Mouse (Mus musculus) heart, embryonic 16.5 days (tissue): ENCODE results near the gene Zfp593. TPM values are rescaled to one million over a fixed set of nuclear protein-coding genes. Genes with fewer than 3 reads are reported as not detected.
A peak's percentile ranks its signal among the peaks of the same experiment; 100 is the strongest.

ENCODE experiments used
- ATAC-seq: fragments of 200-750 bp; cut with Nextera tagmentation; replicated peaks from 2 replicates; pipeline ENCODE4 v1.8.0; 2017; ENCODE audit warnings: moderate number of reproducible peaks; ENCODE audit not compliant: insufficient read depth, low FRiP score; ENCODE audit errors: extremely low read depth
- H3K27ac ChIP-seq: fragments of 300-500 bp; sonication (generic); 2 replicates; pipeline ENCODE4 v1.5.1; 2014; ENCODE audit warnings: mild to moderate bottlenecking, low read length, control low read depth, moderate library complexity
- H3K27me3 ChIP-seq: fragments of 300-500 bp; sonication (generic); 2 replicates; pipeline ENCODE4 v1.6.1; 2014; ENCODE audit warnings: low read length, mixed read lengths; ENCODE audit not compliant: control insufficient read depth, insufficient read depth
- H3K36me3 ChIP-seq: fragments of 300-500 bp; sonication (generic); 2 replicates; pipeline ENCODE4 v1.6.1; 2014; ENCODE audit not compliant: control insufficient read depth, insufficient read depth
- H3K4me1 ChIP-seq: fragments of 300-500 bp; sonication (generic); 2 replicates; pipeline ENCODE4 v1.6.1; 2014; ENCODE audit warnings: low read length, mixed read lengths; ENCODE audit not compliant: control insufficient read depth, insufficient read depth
- H3K4me2 ChIP-seq: fragments of 300-500 bp; sonication (generic); 2 replicates; pipeline ENCODE4 v1.6.1; 2014; ENCODE audit warnings: low read depth, mild to moderate bottlenecking, control low read depth, low read length
- H3K4me3 ChIP-seq: fragments of 300-500 bp; sonication (generic); 2 replicates; pipeline ENCODE4 v1.5.1; 2014; ENCODE audit warnings: mild to moderate bottlenecking, control low read depth, low read length
- H3K9ac ChIP-seq: fragments of 300-500 bp; sonication (generic); 2 replicates; pipeline ENCODE4 v1.6.1; 2014; ENCODE audit warnings: low read length, control low read depth
- H3K9me3 ChIP-seq: fragments of 300-500 bp; sonication (generic); replicated peaks from 2 replicates; pipeline ENCODE4 v1.6.1; 2016; ENCODE audit warnings: low read length; ENCODE audit not compliant: control insufficient read depth
- WGBS: fragments of 180-500 bp; shearing (Covaris S2); extraction: QIAGEN DNeasy Blood & Tissue Kit; methylation state at CpG from one replicate; pipeline ENCODE4 v1.1.7; 2014; 5-methylcytosine and 5-hydroxymethylcytosine counted together
- polyA plus RNA-seq: library from polyadenylated mRNA; unstranded; fragments of >200 nt; fragmentation: Nextera tagmentation; extraction: Ambion mirVana; gene quantifications from 2 replicates; pipeline ENCODE4 v1.2.1, GENCODE M21; 2015

Zfp593 gene
- polyA plus RNA-seq, 1 experiment from 2014 or later, result 8.7 TPM

DNA sequence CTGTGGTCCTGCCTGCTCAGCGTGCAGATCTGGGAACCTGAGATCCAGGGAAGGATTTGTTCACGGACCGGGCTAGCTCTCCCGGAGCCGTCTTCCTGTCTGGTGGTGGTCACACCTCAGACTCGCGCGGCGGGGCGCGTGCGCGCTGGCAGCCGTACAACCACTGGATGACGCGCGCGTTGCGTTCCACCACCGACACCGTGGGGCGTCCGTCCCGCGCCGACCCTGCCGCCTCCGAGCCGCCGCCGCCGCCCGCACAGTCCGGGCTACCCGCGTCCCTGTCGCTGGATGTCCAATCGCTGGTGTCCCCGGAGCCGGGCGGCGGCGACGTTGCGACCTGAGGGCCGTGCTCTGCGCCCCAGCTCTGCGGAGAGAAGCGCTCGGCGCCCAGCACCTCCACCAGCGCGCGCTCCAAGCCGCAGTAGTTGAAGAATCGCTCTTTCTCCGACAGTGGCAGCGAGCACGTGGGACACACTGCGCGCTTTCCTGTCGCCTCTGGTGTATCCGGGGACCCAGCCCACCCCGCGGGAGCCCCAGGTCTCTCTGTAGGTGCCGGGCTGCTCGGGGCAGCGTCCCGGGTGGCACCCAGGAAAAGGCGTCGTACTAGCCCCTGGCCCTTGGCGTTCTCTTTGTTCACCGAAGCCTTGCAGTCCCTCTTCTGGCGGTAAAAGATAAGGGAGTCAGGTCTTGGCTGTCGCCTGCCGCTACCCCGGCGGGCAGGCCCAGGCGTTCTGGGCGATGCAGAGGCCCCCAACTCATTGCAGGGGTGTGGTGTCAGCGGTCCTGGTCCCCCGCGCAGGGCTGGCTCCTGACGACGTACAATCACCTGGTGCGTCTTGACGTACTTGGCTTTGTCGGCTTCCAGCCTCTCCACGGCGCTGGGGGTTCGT is 6.1 kb upstream of the Zfp593 start:
- Histone ChIP-seq H3K9ac (peak overlapping the region; percentile 67), H3K4me1 (peaks cover 40% of the 10 kb centered on the region), H3K4me2 (peak overlapping the region; percentile 94), H3K27me3 (peaks cover 53% of the 10 kb centered on the region), H3K36me3 (no peaks in the 10 kb centered on the region), H3K9me3 (no peaks in the 10 kb centered on the region), H3K27ac (peak overlapping the region; percentile 11; the same call in 1 of the 2 replicates), H3K4me3 (peak overlapping the region; percentile 61)
- 2% methylated on average over 91 of the region's 91 CpGs for WGBS
- ATAC-seq, result no peak; the same call in 1 of the 2 replicates

GRCm38 (mm10) chr4:134250930-134251240 is 5.5 kb upstream of the Zfp593 start:
- H3K4me2 ChIP-seq, result peak overlapping the region; percentile 94
- peaks cover 38% of the 10 kb centered on the region for H3K4me1 ChIP-seq
- peak overlapping the region; percentile 67 for H3K9ac ChIP-seq
- no peak overlapping the region for H3K27ac ChIP-seq
- WGBS, result 20% methylated on average over 10 of the region's 10 CpGs
- peak overlapping the region; percentile 61 for H3K4me3 ChIP-seq
- no peak for ATAC-seq
- no peaks in the 10 kb centered on the region for H3K9me3 ChIP-seq
- H3K36me3 ChIP-seq, result no peaks in the 10 kb centered on the region
- H3K27me3 ChIP-seq, result peaks cover 53% of the 10 kb centered on the region

DNA sequence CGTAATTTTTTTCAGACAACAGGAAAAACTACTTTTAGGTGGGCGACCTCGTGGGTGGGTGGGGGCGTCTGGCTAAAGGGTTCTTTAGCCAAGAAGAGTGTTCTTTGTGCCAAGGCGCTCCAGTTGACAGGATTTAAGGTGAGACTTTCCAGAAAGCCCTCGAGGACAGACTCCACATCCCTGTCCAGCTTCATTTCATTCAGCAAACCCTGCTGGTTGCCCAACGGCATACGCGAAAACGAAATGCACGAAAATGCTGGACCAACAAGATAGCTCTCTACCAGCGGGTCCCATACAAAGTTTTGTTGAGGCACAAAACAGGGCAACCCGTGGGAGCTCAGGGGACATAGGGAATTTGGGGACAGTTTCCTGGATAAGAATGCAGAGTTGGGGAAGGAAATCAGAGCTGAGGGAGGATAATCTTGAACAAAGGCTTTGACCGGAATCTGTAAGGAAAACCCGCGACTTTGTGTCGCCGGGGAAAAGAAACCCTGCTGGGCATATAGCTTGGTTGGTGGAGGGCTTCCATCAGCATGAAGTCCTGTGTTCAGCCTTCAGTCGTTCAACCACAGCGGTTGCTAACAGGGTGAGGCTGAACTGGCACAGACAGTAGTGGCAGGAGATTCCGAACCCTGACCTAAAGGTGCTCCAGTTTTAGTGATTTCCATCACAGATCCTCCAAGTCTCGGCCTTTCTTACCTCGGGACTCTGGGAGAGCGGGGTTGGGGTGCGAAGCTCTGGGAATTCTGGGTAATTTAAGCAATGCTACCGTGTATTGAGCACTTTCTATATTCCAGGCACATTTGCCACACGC is 4.9 kb upstream of the Zfp593 start:
- Histone ChIP-seq H3K36me3 (no peaks in the 10 kb centered on the region), H3K9ac (no peak overlapping the region), H3K4me1 (peaks cover 38% of the 10 kb centered on the region), H3K4me2 (peak overlapping the region; percentile 94), H3K27ac (no peak overlapping the region), H3K4me3 (peak overlapping the region; percentile 61), H3K27me3 (peaks cover 53% of the 10 kb centered on the region), H3K9me3 (no peaks in the 10 kb centered on the region)
- ATAC-seq, result no peak
- 18% methylated on average over 27 of the region's 27 CpGs for WGBS

GRCm38 (mm10) chr4:134249651-134250050 is 4.3 kb upstream of the Zfp593 start:
- Histone ChIP-seq H3K9ac (peak overlapping the region; percentile 71), H3K4me1 (peaks cover 42% of the 10 kb centered on the region), H3K27ac (no peak overlapping the region), H3K4me3 (peak overlapping the region; percentile 61), H3K27me3 (peaks cover 50% of the 10 kb centered on the region), H3K4me2 (peak overlapping the region; percentile 94), H3K9me3 (no peaks in the 10 kb centered on the region), H3K36me3 (no peaks in the 10 kb centered on the region)
- 2% methylated on average over 30 of the region's 30 CpGs for WGBS
- ATAC-seq, result peak; percentile 56; the same call in 1 of the 2 replicates

DNA sequence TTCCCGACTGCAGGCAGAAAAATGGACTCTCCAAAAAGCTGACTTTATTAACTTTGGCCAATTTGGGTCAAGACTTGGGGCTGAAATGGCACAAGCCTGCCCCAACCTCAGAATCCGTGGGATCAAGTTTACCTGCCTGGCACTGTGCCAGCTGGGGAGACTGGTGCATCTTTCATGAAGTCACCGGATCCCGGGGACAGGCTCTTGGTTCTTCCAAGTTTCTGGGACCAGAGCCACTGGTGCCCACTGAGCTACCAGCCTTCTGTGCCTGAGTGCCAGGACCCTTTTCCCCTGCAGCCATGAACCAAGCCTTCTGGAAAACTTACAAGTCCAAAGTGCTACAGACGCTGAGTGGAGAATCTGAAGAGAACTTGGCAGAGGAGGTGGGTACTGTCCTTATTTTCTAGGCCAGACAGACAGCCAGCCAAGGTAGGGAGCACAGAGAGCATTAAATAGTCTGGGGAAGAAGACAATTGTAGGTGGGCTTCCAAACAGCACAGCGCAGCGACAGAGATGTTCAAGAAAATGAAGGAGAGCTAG is 1.4 kb upstream of the Zfp593 start, which contains the start of gene Gm30191:
Gene Gm30191, plus strand, starts transcription at position 217 of the 540 bp plus-strand sequence.
- no peak within 1 kb of the TSS for H3K27ac ChIP-seq
- H3K36me3 ChIP-seq, result no peaks in the 10 kb centered on the region
- peaks cover 36% of the 10 kb centered on the region for H3K27me3 ChIP-seq
- H3K9ac ChIP-seq, result peak within 1 kb of the TSS; percentile 89
- peaks cover 28% of the 10 kb centered on the region for H3K4me1 ChIP-seq
- peak within 1 kb of the TSS; percentile 89 for H3K4me3 ChIP-seq
- 74% methylated on average over 7 of the region's 7 CpGs for WGBS
- H3K9me3 ChIP-seq, result no peaks in the 10 kb centered on the region
- ATAC-seq, result no peak
- peak within 1 kb of the TSS; percentile 99 for H3K4me2 ChIP-seq

- Histone ChIP-seq H3K4me1 (peaks cover 24% of the 10 kb centered on the region), H3K27ac (no peak overlapping the region), H3K4me3 (no peak overlapping the region), H3K4me2 (no peak overlapping the region), H3K27me3 (peaks cover 32% of the 10 kb centered on the region), H3K36me3 (no peaks in the 10 kb centered on the region), H3K9me3 (no peaks in the 10 kb centered on the region), H3K9ac (no peak overlapping the region)
- whole genome bisulfite sequencing, result 57% methylated on average over 4 of the region's 4 CpGs
- no peak for ATAC-seq
These were observed 864 bp upstream of the Zfp593 start for GRCm38 (mm10) chr4:134246256-134246655.

DNA sequence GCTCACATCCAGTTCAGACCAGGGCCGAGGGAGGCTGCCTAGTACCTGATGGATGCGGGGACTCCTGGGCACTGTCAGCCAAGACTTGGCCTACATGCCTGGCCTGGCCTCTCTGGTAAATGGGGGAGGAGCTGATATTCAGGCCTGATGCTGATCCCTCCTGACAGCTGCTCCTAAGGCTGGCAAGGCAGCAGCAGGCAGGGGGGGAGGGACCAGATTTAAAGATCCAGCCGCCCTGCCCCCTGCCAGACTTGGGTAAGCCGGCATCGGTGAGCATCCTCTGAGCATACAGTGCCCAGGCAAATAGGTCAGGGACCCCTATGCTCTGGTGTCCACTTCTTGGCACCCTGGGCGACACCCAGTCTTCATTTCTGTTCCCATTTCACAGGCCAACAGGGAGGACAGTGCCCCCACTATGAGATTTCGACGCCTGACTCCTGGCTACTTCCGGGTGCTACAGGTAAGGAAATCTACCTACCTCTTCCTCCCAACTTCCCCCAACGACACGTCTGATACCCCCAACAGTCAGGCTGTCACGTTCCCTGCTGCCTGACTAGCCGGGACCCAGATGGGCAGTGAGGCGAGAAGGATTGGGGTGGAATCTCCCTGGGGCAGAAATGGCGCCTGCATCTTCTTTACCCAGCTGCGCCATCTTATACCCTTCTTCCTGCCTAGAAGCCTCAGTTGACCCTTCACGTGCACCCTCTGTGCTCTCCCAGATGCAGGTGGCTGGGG is 1.7 kb downstream of the Zfp593 start, which contains the start of gene E130218I03Rik:
Gene E130218I03Rik, plus strand, starts transcription at position 147 of the 735 bp plus-strand sequence.
- H3K9ac ChIP-seq, result peak within 1 kb of the TSS; percentile 89; the same call in 1 of the 2 replicates
- WGBS, result 88% methylated on average over 17 of the region's 17 CpGs
- no peak for ATAC-seq

DNA sequence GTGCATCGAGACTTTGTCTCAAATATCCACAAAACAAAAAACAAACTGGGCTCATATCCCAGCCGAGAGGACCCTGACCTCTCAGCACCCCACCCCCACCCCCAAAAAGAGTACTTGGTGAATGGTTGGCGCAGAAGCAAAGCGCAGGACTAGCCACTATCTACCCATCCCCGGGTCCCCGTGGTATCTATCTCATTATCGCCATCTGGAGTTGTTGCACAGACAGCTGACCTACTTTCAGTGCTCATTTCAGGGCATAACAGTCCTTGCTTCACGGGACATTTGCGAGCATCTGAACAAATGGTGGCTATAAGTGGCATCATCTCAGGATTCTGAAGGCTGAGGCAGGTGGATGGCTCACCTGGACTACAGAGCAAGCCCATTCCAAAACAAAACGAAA is 6.7 kb downstream of the Zfp593 start:
- H3K27me3 ChIP-seq, result no peaks in the 10 kb centered on the region
- H3K9me3 ChIP-seq, result no peaks in the 10 kb centered on the region
- peaks cover 8% of the 10 kb centered on the region for H3K4me1 ChIP-seq
- 10% methylated on average over 10 of the region's 10 CpGs for WGBS
- ATAC-seq, result no peak
- no peak overlapping the region for H3K27ac ChIP-seq
- peak overlapping the region; percentile 76 for H3K4me2 ChIP-seq
- H3K9ac ChIP-seq, result no peak overlapping the region; the same call in 1 of the 2 replicates
- H3K4me3 ChIP-seq, result peak overlapping the region; percentile 49
- H3K36me3 ChIP-seq, result no peaks in the 10 kb centered on the region

More for the DNA sequence above, 1.7 kb downstream of the Zfp593 start, which contains the start of gene E130218I03Rik:
- peaks cover 15% of the 10 kb centered on the region for H3K4me1 ChIP-seq
- H3K27ac ChIP-seq, result no peak within 1 kb of the TSS
- H3K4me2 ChIP-seq, result peak within 1 kb of the TSS; percentile 99; the same call in 1 of the 2 replicates
- no peaks in the 10 kb centered on the region for H3K9me3 ChIP-seq
- peaks cover 14% of the 10 kb centered on the region for H3K27me3 ChIP-seq
- no peaks in the 10 kb centered on the region for H3K36me3 ChIP-seq
- peak within 1 kb of the TSS; percentile 89 for H3K4me3 ChIP-seq
